Mouse (Mus musculus) monocyte, adult 59 days (primary cell): ENCODE data around the gene Rnf145. TPM values are rescaled to one million over a fixed set of nuclear protein-coding genes. Genes with fewer than 3 reads are reported as not detected.

Source experiments
- total RNA-seq, 2 experiments: library from RNA; stranded (reverse); gene quantifications; one replicate each; pipeline ENCODE4 v1.2.4; 2023

Rnf145 gene
- 100 to 1,000 TPM in 1 of 2 experiments, 10 to 100 TPM in 1; 92.8 to 107 TPM for total RNA-seq

DNA sequence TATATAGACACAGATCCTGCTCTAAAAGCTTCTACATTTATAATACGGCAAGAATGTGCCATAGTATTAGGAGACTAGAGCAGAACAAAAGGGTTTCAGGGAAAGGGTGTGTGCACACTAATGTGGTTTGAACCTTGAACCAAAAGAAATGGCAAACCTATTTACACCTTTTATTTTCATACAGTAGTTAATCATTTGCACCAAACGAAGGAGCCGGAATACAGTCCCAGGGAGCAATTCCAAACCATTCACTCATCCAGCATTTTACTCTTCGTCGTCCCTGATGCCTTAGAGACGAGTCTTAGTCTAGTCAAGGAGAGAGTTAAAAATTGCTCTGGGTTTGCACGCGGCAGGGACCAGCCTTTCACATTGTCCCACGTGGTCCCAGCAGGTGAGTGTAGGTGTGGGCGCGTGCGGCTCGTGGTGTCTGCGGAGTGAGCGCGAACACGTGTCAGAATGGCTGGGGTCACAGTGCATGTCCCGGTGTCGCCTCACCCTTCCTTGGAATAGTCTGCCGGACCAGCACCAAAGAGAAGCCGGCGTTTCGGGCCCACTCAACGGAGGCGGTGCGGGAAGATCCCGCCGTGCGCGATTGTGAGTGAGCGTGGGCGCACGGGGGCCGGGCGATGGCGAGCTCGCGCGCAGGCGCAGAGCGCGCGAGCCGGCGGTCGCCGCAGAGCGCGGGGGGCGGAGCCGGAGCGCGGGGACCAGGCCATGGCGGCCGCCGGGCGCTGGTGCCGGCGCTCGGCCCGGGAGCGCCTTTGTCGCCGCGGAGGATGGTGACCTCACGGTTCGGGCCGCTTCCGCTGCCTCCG, at the start of gene Rnf145:
Rnf145 (plus strand) TSS at position 684 of the 815 bp plus-strand sequence.

DNA sequence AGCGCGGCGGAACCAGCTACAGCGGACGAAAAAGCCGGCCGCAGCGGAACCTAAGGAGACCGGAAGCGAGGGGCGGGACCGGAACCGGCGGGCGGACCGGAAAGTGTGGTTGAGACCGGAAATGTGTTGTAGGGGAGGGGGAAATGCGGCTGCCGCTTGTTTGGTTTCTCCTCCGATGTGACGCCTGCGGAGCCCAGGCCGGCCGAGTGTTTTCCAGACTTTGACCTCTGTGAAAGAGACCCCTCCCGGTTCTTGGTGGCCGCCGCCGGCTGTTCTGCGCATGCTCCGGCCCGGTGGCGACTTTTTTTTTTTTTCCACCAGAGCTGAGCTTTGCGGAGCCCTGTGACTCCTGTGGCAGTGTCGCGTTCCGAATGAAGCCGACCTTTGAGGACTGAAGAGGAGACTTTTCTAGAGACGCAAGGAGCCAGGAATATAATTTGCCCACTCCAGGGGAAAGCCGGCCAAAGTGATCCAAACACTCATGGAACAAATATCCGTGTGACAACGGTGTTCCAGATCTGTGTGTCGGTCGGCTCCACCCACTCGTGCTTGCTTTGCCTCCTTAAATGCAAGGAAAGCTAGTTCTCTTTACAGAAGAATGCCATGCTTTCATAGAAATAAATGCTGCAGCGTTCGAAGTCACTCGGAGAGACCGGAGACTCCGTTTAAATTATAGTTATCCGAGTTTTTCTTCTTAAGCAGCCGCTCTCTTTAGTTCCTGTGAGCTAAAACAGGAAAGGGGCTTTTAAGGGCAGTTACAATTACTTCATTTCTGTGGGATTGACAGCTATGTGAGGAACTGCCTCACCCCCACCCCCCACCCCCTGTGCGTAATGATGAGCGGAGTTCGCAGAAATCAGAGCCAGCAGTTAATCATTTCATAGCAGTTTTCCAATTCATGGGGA, 48.1 kb upstream of the Rnf145 start, which contains the start of gene Ublcp1:
Ublcp1 (minus strand) TSS at position 67 of the 905 bp plus-strand sequence.

Other genes starting within 250 kb of the Rnf145 start
- gene Il12b, start 118.9 kb upstream of the Rnf145 start, total RNA-seq: 1 to 10 TPM in 1 of 2 experiments, under 1 TPM in 1; 0.52 to 1.2 TPM
- 10 to 100 TPM; 18.0 to 20.9 TPM for gene Ublcp1, start 48.5 kb upstream of the Rnf145 start, total RNA-seq
- gene Ebf1, start 98.4 kb downstream of the Rnf145 start, total RNA-seq: 1 to 10 TPM in 1 of 2 experiments, under 1 TPM in 1; 0.52 to 4.5 TPM